Mouse (Mus musculus) brain, embryonic 14.5 days (tissue): ENCODE measurements around the gene Zkscan3. TPM values are rescaled to one million over a fixed set of nuclear protein-coding genes. Genes with fewer than 3 reads are reported as not detected.

ENCODE experiments used
- DNase-seq: peaks from one replicate; pipeline ENCODE4 v3.0.0-alpha.2; 2011; ENCODE audit warnings: low read depth
- CTCF ChIP-seq: fragments of 200-500 bp; IDR thresholded peaks from 2 replicates; pipeline ENCODE4 v1.5.1; 2012; ENCODE audit warnings: inconsistent platforms, mild to moderate bottlenecking, moderate library complexity, borderline replicate concordance; ENCODE audit not compliant: insufficient read depth, insufficient read length; ENCODE audit errors: extremely low read depth
- POLR2A ChIP-seq: fragments of 200-500 bp; IDR thresholded peaks from 2 replicates; pipeline ENCODE4 v1.6.1; 2012; ENCODE audit warnings: mild to moderate bottlenecking, inconsistent platforms, borderline replicate concordance; ENCODE audit not compliant: poor library complexity, insufficient read depth, insufficient read length, severe bottlenecking; ENCODE audit errors: extremely low read depth
- polyA plus RNA-seq: library from polyadenylated mRNA; depleted of rRNA; stranded (reverse); fragments of >200 nt; gene quantifications from 2 replicates; pipeline ENCODE4 v1.2.3, GENCODE M21; 2012; rRNA removed

Gene Zkscan3
- polyA plus RNA-seq, 1 experiment: 70.2 TPM

GRCm38 (mm10) chr13:21377773-21378172 is 24.8 kb downstream of the Zkscan3 start:
- TF ChIP-seq POLR2A: no peak
- no peak for TF ChIP-seq CTCF
- DNase-seq: no peak

- DNase-seq: no peak
- no peak for TF ChIP-seq CTCF
- TF ChIP-seq POLR2A: no peak
Observed at GRCm38 (mm10) chr13:21372700-21373099, 29.9 kb downstream of the Zkscan3 start.

GRCm38 (mm10) chr13:21366635-21367034 is 35.9 kb downstream of the Zkscan3 start:
- TF ChIP-seq CTCF (no peak), POLR2A (no peak)

DNA sequence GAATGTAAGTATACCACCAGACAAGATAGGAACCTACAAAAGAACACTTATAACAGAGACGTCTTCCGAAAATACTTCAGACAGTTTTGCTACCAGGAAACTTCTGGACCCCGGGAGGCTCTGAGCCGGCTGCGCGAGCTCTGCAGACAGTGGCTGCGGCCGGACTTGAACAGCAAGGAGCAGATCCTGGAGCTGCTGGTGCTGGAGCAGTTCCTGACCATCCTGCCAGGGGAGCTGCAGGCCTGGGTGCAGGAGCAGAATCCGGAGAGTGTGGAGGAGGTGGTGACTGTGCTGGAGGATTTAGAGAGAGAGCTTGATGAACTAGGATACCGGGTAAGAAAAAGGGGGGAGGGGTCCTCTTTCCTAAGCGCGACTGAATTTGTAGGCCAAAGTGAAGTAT is 38.8 kb downstream of the Zkscan3 start:
- no peak for TF ChIP-seq CTCF
- TF ChIP-seq POLR2A: no peak

More at GRCm38 (mm10) chr13:21366635-21367034, 35.9 kb downstream of the Zkscan3 start:
- no peak for DNase-seq

DNA sequence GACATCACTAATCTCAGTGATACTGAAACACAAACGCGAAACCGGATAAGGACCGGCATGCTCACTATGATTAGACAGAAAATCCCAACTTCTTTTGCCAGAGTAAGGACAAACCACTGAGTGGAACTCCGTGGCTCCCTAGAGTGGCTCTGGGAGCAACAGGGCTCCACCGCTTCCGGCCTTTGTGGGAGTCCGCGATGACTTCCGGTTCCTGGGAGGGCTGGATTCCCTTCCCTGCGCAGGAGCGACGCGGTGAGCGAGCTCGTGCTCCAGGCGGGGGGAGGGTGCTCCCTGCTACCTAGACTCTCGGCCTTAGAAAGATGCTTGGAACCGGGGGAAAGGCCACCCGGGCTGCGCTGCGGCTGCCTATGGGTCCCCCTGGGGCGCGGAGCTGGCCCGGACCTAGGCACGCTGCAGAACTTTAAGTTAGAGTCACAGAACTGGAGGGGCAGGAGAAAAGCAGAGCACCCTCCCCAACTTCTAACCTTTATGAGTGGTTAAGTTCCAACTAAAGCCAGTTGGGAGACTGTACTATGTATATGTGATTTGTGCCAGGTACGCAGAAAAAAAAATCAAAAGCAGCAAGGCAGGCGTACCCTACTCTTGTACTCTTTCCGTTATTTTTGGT is 39.8 kb downstream of the Zkscan3 start, which contains the start of gene Zscan12:
Gene Zscan12 (plus strand): TSS at position 200 of the 628 bp plus-strand sequence.
- DNase-seq: peak; percentile 98
- no peak for TF ChIP-seq CTCF
- TF ChIP-seq POLR2A: peak; percentile 83; the same call in 1 of the 2 replicates

More for the DNA sequence above, 38.8 kb downstream of the Zkscan3 start:
- DNase-seq: peak; percentile 0

- TF ChIP-seq CTCF (no peak), POLR2A (no peak)
- no peak for DNase-seq
Observed at GRCm38 (mm10) chr13:21350593-21350992, 52.0 kb downstream of the Zkscan3 start.

DNA sequence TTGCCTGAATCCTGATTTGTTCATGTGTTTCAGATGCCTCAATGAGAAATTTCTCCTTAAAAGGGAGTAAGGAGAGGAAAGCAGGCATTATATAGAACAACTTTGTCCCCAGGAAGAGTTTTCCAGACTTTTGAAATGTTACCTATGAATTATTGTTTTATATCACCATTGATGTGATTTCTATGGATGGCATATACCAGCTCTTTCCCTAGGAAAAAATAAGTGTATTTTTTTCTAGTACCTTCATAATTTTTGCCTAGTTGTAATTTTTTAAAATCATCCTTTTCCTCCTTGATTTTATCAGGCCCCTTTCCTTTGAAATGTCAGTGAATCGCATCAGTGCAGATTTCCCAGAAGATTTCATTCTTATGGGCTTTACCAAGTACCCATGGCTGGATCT is 55.9 kb downstream of the Zkscan3 start, which contains the start of gene Olfr1367:
Gene Olfr1367 (plus strand): TSS at position 301 of the 400 bp plus-strand sequence.
- TF ChIP-seq POLR2A (no peak), CTCF (no peak)
- no peak for DNase-seq

Other genes starting within 250 kb of the Zkscan3 start
- 67.8 and 78.2 TPM in 2 replicates for gene Trim27, start 223.3 kb downstream of the Zkscan3 start, polyA plus RNA-seq
- 0.08 TPM in 2 replicates for gene Gpx5, start 110.0 kb downstream of the Zkscan3 start, polyA plus RNA-seq
- gene Gpx6, start 90.6 kb downstream of the Zkscan3 start, polyA plus RNA-seq: 0.11 TPM in 1 of 2 replicates, not detected in the other
- not detected in 2 replicates for gene Olfr1367, start 55.8 kb downstream of the Zkscan3 start, polyA plus RNA-seq
- gene Zscan12, start 39.9 kb downstream of the Zkscan3 start, polyA plus RNA-seq: 9.5 and 10.2 TPM in 2 replicates
- gene Pgbd1, start 38.3 kb upstream of the Zkscan3 start, polyA plus RNA-seq: 4.1 and 4.9 TPM in 2 replicates
- gene Zscan26, start 51.0 kb upstream of the Zkscan3 start, polyA plus RNA-seq: 35.6 and 36.7 TPM in 2 replicates
- 1.2 TPM in 2 replicates for gene Nkapl, start 65.8 kb upstream of the Zkscan3 start, polyA plus RNA-seq
- 4.7 and 5.7 TPM in 2 replicates for gene Zkscan4, start 76.2 kb upstream of the Zkscan3 start, polyA plus RNA-seq
- not detected in 2 replicates for gene Gm10065, start 76.7 kb upstream of the Zkscan3 start, polyA plus RNA-seq
- gene AK157302, start 92.5 kb upstream of the Zkscan3 start, polyA plus RNA-seq: 0.24 and 0.55 TPM in 2 replicates
- 7.3 and 7.5 TPM in 2 replicates for gene Gm11273, start 98.7 kb upstream of the Zkscan3 start, polyA plus RNA-seq
- gene Zkscan8, start 128.4 kb upstream of the Zkscan3 start, polyA plus RNA-seq: 11.4 and 12.0 TPM in 2 replicates
- not detected in 2 replicates for gene Olfr1366, start 140.1 kb upstream of the Zkscan3 start, polyA plus RNA-seq
- gene Olfr1535, start 157.1 kb upstream of the Zkscan3 start, polyA plus RNA-seq: not detected in 2 replicates
- not detected in 2 replicates for gene Olfr1364, start 179.0 kb upstream of the Zkscan3 start, polyA plus RNA-seq
- gene Olfr1362, start 211.3 kb upstream of the Zkscan3 start, polyA plus RNA-seq: not detected in 2 replicates
- not detected in 2 replicates for gene Olfr11, start 239.8 kb upstream of the Zkscan3 start, polyA plus RNA-seq